Comparison of ENCODE assay signal across 18 mouse cellular contexts in the genomic region with DNA sequence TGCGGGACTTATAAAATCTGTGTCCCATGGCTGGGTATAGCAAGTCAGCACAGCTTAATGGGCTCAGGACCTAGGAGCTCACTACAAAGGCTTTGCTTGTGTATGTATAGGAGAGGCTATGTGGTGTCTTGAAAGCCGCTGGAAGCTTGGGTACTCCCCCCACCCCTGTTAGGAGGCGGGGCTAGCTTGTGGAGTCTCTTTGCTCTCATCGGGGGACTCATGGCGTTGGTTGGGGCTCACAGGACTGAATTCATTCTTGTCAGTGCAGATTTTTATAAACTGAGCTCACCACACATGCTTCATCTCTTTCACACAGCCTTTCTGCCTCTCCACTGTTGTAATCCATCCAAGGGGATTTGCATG.
DNase-seq lines count a peak whose midpoint lies in the region; ATAC-seq and TF ChIP-seq lines count a peak whose summit lies in the region.
"Had no signal": no experiment of that assay in that cellular context is flagged by ENCODE, and none has a peak within 500 bp of the region (broad histone marks: within the 10 kb centered on the region; RNA-seq: fewer than 3 reads in every experiment).

No protein-coding gene starts in this region.

- H3K4me1 ChIP-seq in forebrain, embryonic 16.5 days (replicated peaks; ENCODE audit: control insufficient read depth, insufficient read depth, low read length): peaks cover 8% of the 10 kb centered on the region
- H3K4me1 ChIP-seq in forebrain, embryonic 13.5 days: no peaks in the 10 kb centered on the region
- 0 out of 2 replicates have a peak, but pooled peaks cover 5% of the 10 kb centered on the region for H3K4me1 ChIP-seq in kidney, embryonic 16.5 days (ENCODE audit: insufficient read depth, low read length)
- H3K4me1 ChIP-seq in testis, adult 2 months (ENCODE audit: control insufficient read depth, insufficient read depth, low read length): peaks cover 3% of the 10 kb centered on the region
- H3K4me1 ChIP-seq: liver, embryonic 12.5 days; midbrain, embryonic 10.5 days had no signal

- no peaks in the 10 kb centered on the region for H3K27me3 ChIP-seq in forebrain, embryonic 16.5 days (replicated peaks; ENCODE audit: control insufficient read depth, insufficient read depth, low read length)
- no peaks in the 10 kb centered on the region for H3K27me3 ChIP-seq in forebrain, embryonic 13.5 days
- no peaks in the 10 kb centered on the region for H3K27me3 ChIP-seq in kidney, embryonic 16.5 days (ENCODE audit: insufficient read depth, low read length)
- H3K27me3 ChIP-seq in testis, adult 2 months (ENCODE audit: control insufficient read depth, insufficient read depth, low read length): no peaks in the 10 kb centered on the region
- H3K27me3 ChIP-seq: liver, embryonic 12.5 days had no signal

- 0 out of 2 replicates have a peak, but pooled peaks have one; percentile 3 for ATAC-seq in forebrain, embryonic 16.5 days
- no peak for ATAC-seq in forebrain, embryonic 13.5 days
- ATAC-seq in kidney, embryonic 16.5 days (ENCODE audit: low FRiP score, low TSS enrichment): no peak
- ATAC-seq: liver, embryonic 12.5 days had no signal

- no peak overlapping the region for H3K4me2 ChIP-seq in forebrain, embryonic 16.5 days (ENCODE audit: low read length)
- no peak overlapping the region for H3K4me2 ChIP-seq in forebrain, embryonic 13.5 days
- H3K4me2 ChIP-seq in kidney, embryonic 16.5 days (replicated peaks; ENCODE audit: low read depth, low read length): no peak overlapping the region
- H3K4me2 ChIP-seq: hindbrain, embryonic 14.5 days; liver, embryonic 12.5 days had no signal

- no peak for TF ChIP-seq POLR2A in testis, adult 2 months (IDR thresholded peaks at IDR 0.05; ENCODE audit: control insufficient read depth, low read depth, low read length)

- TF ChIP-seq CTCF in testis, adult 2 months (IDR thresholded peaks at IDR 0.05; ENCODE audit: control insufficient read depth, insufficient read depth, insufficient replicate concordance, low read depth, low read length): no peak

- no peaks in the 10 kb centered on the region for H3K9me3 ChIP-seq in forebrain, embryonic 16.5 days (ENCODE audit: control insufficient read depth, low read length)
- no peaks in the 10 kb centered on the region for H3K9me3 ChIP-seq in forebrain, embryonic 13.5 days (replicated peaks)
- H3K9me3 ChIP-seq in kidney, embryonic 16.5 days (ENCODE audit: low read length): no peaks in the 10 kb centered on the region
- H3K9me3 ChIP-seq: liver, embryonic 12.5 days; midbrain, embryonic 10.5 days had no signal

- no peak for DNase-seq in kidney, adult 18-20 months
- DNase-seq in testis, postnatal 10 days (ENCODE audit: low spot score): no peak
- DNase-seq in right cerebral cortex, adult 2 months (ENCODE audit: low spot score in 2 of 2): no peak
- DNase-seq: kidney, adult 9 months; kidney, postnatal 36 days; retina, postnatal 1 day; right cerebral cortex, postnatal 4 days; thymus, postnatal 25 days had no signal

- no peak overlapping the region for H3K9ac ChIP-seq in forebrain, embryonic 16.5 days (replicated peaks; ENCODE audit: low read depth, low read length)
- H3K9ac ChIP-seq in forebrain, embryonic 13.5 days: no peak overlapping the region
- no peak overlapping the region for H3K9ac ChIP-seq in kidney, embryonic 16.5 days (replicated peaks; ENCODE audit: low read length)
- H3K9ac ChIP-seq: hindbrain, embryonic 14.5 days; liver, embryonic 12.5 days had no signal

- no peaks in the 10 kb centered on the region for H3K36me3 ChIP-seq in forebrain, embryonic 16.5 days (ENCODE audit: control insufficient read depth, insufficient read depth)
- H3K36me3 ChIP-seq in forebrain, embryonic 13.5 days (ENCODE audit: poor library complexity, severe bottlenecking): no peaks in the 10 kb centered on the region
- no peaks in the 10 kb centered on the region for H3K36me3 ChIP-seq in kidney, embryonic 16.5 days (ENCODE audit: insufficient read depth, low read length)
- no peaks in the 10 kb centered on the region for H3K36me3 ChIP-seq in testis, adult 2 months (ENCODE audit: control insufficient read depth, insufficient read depth, low read length)
- H3K36me3 ChIP-seq: G1E; liver, embryonic 12.5 days; midbrain, embryonic 10.5 days had no signal

- WGBS in forebrain, embryonic 16.5 days: 58% methylated on average over 5 of the region's 5 CpGs
- 68% methylated on average over 5 of the region's 5 CpGs for WGBS in forebrain, embryonic 13.5 days
- 77% methylated on average over 5 of the region's 5 CpGs for WGBS in kidney, embryonic 16.5 days

- no peak overlapping the region for H3K27ac ChIP-seq in forebrain, embryonic 16.5 days (ENCODE audit: low read length)
- H3K27ac ChIP-seq in forebrain, embryonic 13.5 days: no peak overlapping the region
- 0 out of 2 replicates have a peak overlapping the region, but pooled peaks have one; percentile 4 for H3K27ac ChIP-seq in kidney, embryonic 16.5 days (ENCODE audit: low read length)
- H3K27ac ChIP-seq in testis, adult 2 months (ENCODE audit: control insufficient read depth, insufficient read depth, low read depth, low read length): peak overlapping the region; percentile 21; the same call in 1 of the 2 replicates
- H3K27ac ChIP-seq: liver, embryonic 12.5 days; macrophage; midbrain, embryonic 10.5 days had no signal

- H3K4me3 ChIP-seq in forebrain, embryonic 16.5 days (replicated peaks; ENCODE audit: low read length): no peak overlapping the region
- no peak overlapping the region for H3K4me3 ChIP-seq in forebrain, embryonic 13.5 days
- H3K4me3 ChIP-seq in kidney, embryonic 16.5 days (ENCODE audit: low read length): no peak overlapping the region
- H3K4me3 ChIP-seq in testis, adult 2 months (ENCODE audit: control insufficient read depth, low read depth, low read length): no peak overlapping the region
- H3K4me3 ChIP-seq: erythroblast, embryonic 14.5 days; liver, embryonic 12.5 days; midbrain, embryonic 10.5 days had no signal

Comparison
In these comparisons a context has a peak if more than half of its experiments do, and no peak if none do; other contexts are left out.
1. H3K27ac ChIP-seq: peak in kidney, embryonic 16.5 days (single experiment) and testis, adult 2 months (single experiment); none in forebrain, embryonic 16.5 days (single experiment) and forebrain, embryonic 13.5 days (single experiment).